Mouse (Mus musculus): Measurements from ENCODE around the gene Spns2.

GRCm38 (mm10) chr11:72415155-72415554 lies 74.5 kb downstream of the Spns2 start:
- no peak for TF ChIP-seq CTCF (IDR thresholded peaks at IDR 0.05; ENCODE audit: borderline replicate concordance, extremely low read depth, insufficient read depth, insufficient read length)
- no peak for TF ChIP-seq POLR2A (IDR thresholded peaks at IDR 0.05; ENCODE audit: borderline replicate concordance, extremely low read depth, insufficient read depth, insufficient read length, poor library complexity, severe bottlenecking)
